Mouse (Mus musculus) embryonic stem cell, embryonic (primary cell): ENCODE measurements at regions not wholly inside any gene's neighbourhood (a gene's known extent, or its start where the extent isn't known, plus 50 kb on each side); places are given as distances from the start of the nearest gene placed in this dataset.

ENCODE experiments used
- CTCF ChIA-PET, 4 experiments: fragments of 300-600 bp in 2 of 4; fragments of 350-600 bp in 2 of 4; sonication (Branson Sonifier 250); formaldehyde crosslinking; loops; one replicate each; lab custom pipeline; 2022; ENCODE audit warnings: inconsistent platforms in 2 of 4; lab: Charles Lee
- POLR2A ChIA-PET, 4 experiments: fragments of 300-600 bp in 2 of 4; fragments of 350-600 bp in 2 of 4; sonication (Branson Sonifier 250); formaldehyde crosslinking; loops; one replicate each; lab custom pipeline; 2022; ENCODE audit warnings: antibody characterized with exemption in 4 of 4, inconsistent platforms in 1 of 4; lab: Charles Lee

DNA sequence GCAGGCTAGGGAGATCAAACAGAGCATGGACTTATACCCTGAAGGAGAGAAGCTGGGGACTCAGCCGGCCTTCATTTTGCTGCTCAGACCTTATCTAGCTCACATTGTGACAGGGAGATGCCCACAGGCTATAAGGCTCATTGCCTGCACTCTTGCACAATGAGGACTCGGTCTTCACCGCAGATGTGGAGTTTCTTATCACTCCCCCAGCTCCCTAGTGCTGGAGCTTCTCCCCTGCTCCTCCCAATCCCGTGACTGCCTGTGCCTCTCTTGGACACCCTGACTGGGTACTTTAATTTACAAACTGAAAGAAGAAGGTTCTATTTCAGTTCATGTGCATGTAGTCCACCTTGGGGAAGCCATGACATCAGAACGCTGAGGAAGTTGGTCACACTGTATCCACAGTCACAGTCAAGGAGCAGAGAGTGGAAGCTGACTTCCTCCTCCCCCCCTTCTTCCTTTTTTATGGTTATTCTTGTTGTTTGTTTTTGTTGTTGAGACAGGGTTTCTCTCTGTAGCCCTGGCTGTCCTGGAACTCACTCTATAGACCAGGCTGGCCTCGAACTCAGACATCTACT is 51.3 kb upstream of the Med14 start:
- ChIA-PET POLR2A (no interaction called here), CTCF (no interaction called here)
